Mouse (Mus musculus): ENCODE data around the gene Prtg. TPM values are rescaled to one million over a fixed set of nuclear protein-coding genes. Genes with fewer than 3 reads are reported as not detected.
A peak's percentile ranks its signal among the peaks of the same experiment; 100 is the strongest.

The Prtg gene
- polyA plus RNA-seq, 1 experiment from 2014 or later: 0.49 TPM

- 35% methylated on average over 7 of the region's 7 CpGs for WGBS
- H3K9me3 ChIP-seq: no peaks in the 10 kb centered on the region
- no peak for ATAC-seq (ENCODE audit: low FRiP score, low read depth)
These were observed 5.4 kb downstream of the Prtg start for GRCm38 (mm10) chr9:72812091-72812490.

GRCm38 (mm10) chr9:72812594-72813570 is 6.2 kb downstream of the Prtg start:
- WGBS: 17% methylated on average over 18 of the region's 18 CpGs
- H3K4me1 ChIP-seq (replicated peaks): peaks cover 11% of the 10 kb centered on the region
- no peaks in the 10 kb centered on the region for H3K36me3 ChIP-seq
- no peak overlapping the region for H3K4me3 ChIP-seq
- H3K9ac ChIP-seq: no peak overlapping the region
- ATAC-seq (ENCODE audit: low FRiP score, low read depth): no peak
- H3K27me3 ChIP-seq: peaks cover 7% of the 10 kb centered on the region; the same call in 1 of the 2 replicates
- H3K9me3 ChIP-seq: no peaks in the 10 kb centered on the region
- H3K4me2 ChIP-seq: peak overlapping the region; percentile 1; the same call in 1 of the 2 replicates
- H3K27ac ChIP-seq (replicated peaks): no peak overlapping the region

More at GRCm38 (mm10) chr9:72812091-72812490, 5.4 kb downstream of the Prtg start:
- no peak overlapping the region for H3K27ac ChIP-seq (replicated peaks)
- no peaks in the 10 kb centered on the region for H3K36me3 ChIP-seq
- H3K4me1 ChIP-seq (replicated peaks): peaks cover 15% of the 10 kb centered on the region
- no peak overlapping the region for H3K4me2 ChIP-seq
- H3K4me3 ChIP-seq: no peak overlapping the region
- H3K9ac ChIP-seq: no peak overlapping the region
- peaks cover 7% of the 10 kb centered on the region; the same call in 1 of the 2 replicates for H3K27me3 ChIP-seq

GRCm38 (mm10) chr9:72825511-72825910 is 18.8 kb downstream of the Prtg start:
- WGBS: 21% methylated on average over 4 of the region's 4 CpGs
- H3K4me1 ChIP-seq (replicated peaks): peaks cover 13% of the 10 kb centered on the region; the same call in 1 of the 2 replicates

GRCm38 (mm10) chr9:72825976-72826375 is 19.3 kb downstream of the Prtg start:
- H3K4me1 ChIP-seq (replicated peaks): peaks cover 13% of the 10 kb centered on the region; the same call in 1 of the 2 replicates
- 12% methylated on average over 3 of the region's 3 CpGs for WGBS
- H3K4me3 ChIP-seq: no peak overlapping the region
- no peaks in the 10 kb centered on the region for H3K36me3 ChIP-seq
- no peak overlapping the region for H3K27ac ChIP-seq (replicated peaks)
- no peak overlapping the region for H3K9ac ChIP-seq
- no peak overlapping the region for H3K4me2 ChIP-seq
- H3K27me3 ChIP-seq: no peaks in the 10 kb centered on the region
- no peak for ATAC-seq (ENCODE audit: low FRiP score, low read depth)
- no peaks in the 10 kb centered on the region for H3K9me3 ChIP-seq

More at GRCm38 (mm10) chr9:72825511-72825910, 18.8 kb downstream of the Prtg start:
- H3K36me3 ChIP-seq: no peaks in the 10 kb centered on the region
- H3K9me3 ChIP-seq: no peaks in the 10 kb centered on the region
- no peak overlapping the region for H3K4me3 ChIP-seq
- ATAC-seq (ENCODE audit: low FRiP score, low read depth): no peak
- no peak overlapping the region for H3K27ac ChIP-seq (replicated peaks)
- no peak overlapping the region for H3K4me2 ChIP-seq
- no peak overlapping the region for H3K9ac ChIP-seq
- no peaks in the 10 kb centered on the region for H3K27me3 ChIP-seq

- H3K36me3 ChIP-seq: no peaks in the 10 kb centered on the region
- no peaks in the 10 kb centered on the region for H3K9me3 ChIP-seq
- WGBS: 21% methylated on average over 5 of the region's 5 CpGs
- peak; percentile 63; the same call in 1 of the 2 replicates for ATAC-seq (ENCODE audit: low FRiP score, low read depth)
- H3K27ac ChIP-seq (replicated peaks): peak overlapping the region; percentile 16; the same call in 1 of the 2 replicates
- H3K4me3 ChIP-seq: no peak overlapping the region
- no peaks in the 10 kb centered on the region for H3K27me3 ChIP-seq
- H3K4me2 ChIP-seq: no peak overlapping the region
- no peak overlapping the region for H3K9ac ChIP-seq
- H3K4me1 ChIP-seq (replicated peaks): peaks cover 13% of the 10 kb centered on the region
These were observed 22.1 kb downstream of the Prtg start for GRCm38 (mm10) chr9:72828616-72829257.

- Histone ChIP-seq H3K27ac (replicated peaks) (no peak overlapping the region), H3K9me3 (no peaks in the 10 kb centered on the region), H3K4me1 (replicated peaks) (peaks cover 8% of the 10 kb centered on the region), H3K4me3 (no peak overlapping the region), H3K4me2 (no peak overlapping the region), H3K9ac (no peak overlapping the region), H3K36me3 (no peaks in the 10 kb centered on the region), H3K27me3 (no peaks in the 10 kb centered on the region)
- WGBS: 14% methylated on average over 10 of the region's 10 CpGs
- ATAC-seq (ENCODE audit: low FRiP score, low read depth): peak; percentile 27; the same call in 1 of the 2 replicates
These were observed 27.5 kb downstream of the Prtg start for GRCm38 (mm10) chr9:72833992-72834696.

- Histone ChIP-seq H3K9ac (no peak overlapping the region), H3K4me1 (replicated peaks) (peaks cover 8% of the 10 kb centered on the region), H3K9me3 (no peaks in the 10 kb centered on the region), H3K36me3 (no peaks in the 10 kb centered on the region), H3K27ac (replicated peaks) (no peak overlapping the region), H3K4me3 (no peak overlapping the region), H3K4me2 (no peak overlapping the region), H3K27me3 (no peaks in the 10 kb centered on the region)
- no peak for ATAC-seq (ENCODE audit: low FRiP score, low read depth)
- WGBS: 92% methylated on average over 1 of the region's 1 CpGs
These were observed 28.3 kb downstream of the Prtg start for GRCm38 (mm10) chr9:72835007-72835406.

GRCm38 (mm10) chr9:72836708-72837495 is 30.2 kb downstream of the Prtg start:
- Histone ChIP-seq H3K9me3 (no peaks in the 10 kb centered on the region), H3K4me1 (replicated peaks) (peaks cover 8% of the 10 kb centered on the region), H3K27ac (replicated peaks) (no peak overlapping the region), H3K4me2 (no peak overlapping the region), H3K9ac (no peak overlapping the region), H3K36me3 (no peaks in the 10 kb centered on the region), H3K27me3 (no peaks in the 10 kb centered on the region), H3K4me3 (no peak overlapping the region)
- 71% methylated on average over 11 of the region's 11 CpGs for WGBS
- no peak for ATAC-seq (ENCODE audit: low FRiP score, low read depth)

GRCm38 (mm10) chr9:72837598-72838160 is 31.0 kb downstream of the Prtg start:
- Histone ChIP-seq H3K9me3 (no peaks in the 10 kb centered on the region), H3K27me3 (no peaks in the 10 kb centered on the region), H3K4me2 (no peak overlapping the region), H3K4me3 (no peak overlapping the region), H3K27ac (replicated peaks) (no peak overlapping the region), H3K36me3 (no peaks in the 10 kb centered on the region), H3K9ac (no peak overlapping the region), H3K4me1 (replicated peaks) (peaks cover 8% of the 10 kb centered on the region)
- 85% methylated on average over 6 of the region's 6 CpGs for WGBS
- no peak for ATAC-seq (ENCODE audit: low FRiP score, low read depth)

- no peak overlapping the region for H3K4me3 ChIP-seq
- no peak overlapping the region for H3K4me2 ChIP-seq
- no peak overlapping the region for H3K9ac ChIP-seq
- H3K27ac ChIP-seq (replicated peaks): no peak overlapping the region
- ATAC-seq (ENCODE audit: low FRiP score, low read depth): no peak
- H3K9me3 ChIP-seq: no peaks in the 10 kb centered on the region
- H3K36me3 ChIP-seq: no peaks in the 10 kb centered on the region
- no peaks in the 10 kb centered on the region for H3K27me3 ChIP-seq
- 87% methylated on average over 3 of the region's 3 CpGs for WGBS
- H3K4me1 ChIP-seq (replicated peaks): peaks cover 8% of the 10 kb centered on the region
These were observed 31.6 kb downstream of the Prtg start for GRCm38 (mm10) chr9:72838256-72838655.

Measured in hindbrain, embryonic 15.5 days (tissue).